Mouse (Mus musculus) embryonic fibroblast, embryonic 13.5 days (primary cell): ENCODE measurements around the gene Oard1. TPM values are rescaled to one million over a fixed set of nuclear protein-coding genes. Genes with fewer than 3 reads are reported as not detected.

Experiments used
- H3K27ac ChIP-seq: 2 replicates; pipeline ENCODE4 v1.5.1; 2012; ENCODE audit warnings: low read length, control low read depth, inconsistent platforms; ENCODE audit not compliant: insufficient read depth
- H3K4me1 ChIP-seq: 2 replicates; pipeline ENCODE4 v1.6.1; 2011; ENCODE audit warnings: low read length; ENCODE audit not compliant: control insufficient read depth, insufficient read depth
- H3K4me3 ChIP-seq: 2 replicates; pipeline ENCODE4 v1.5.1; 2011; ENCODE audit warnings: mild to moderate bottlenecking, control low read depth, low read length; ENCODE audit not compliant: insufficient read depth
- CTCF ChIP-seq: IDR thresholded peaks from 2 replicates; pipeline ENCODE4 v1.5.1; 2011; ENCODE audit warnings: mild to moderate bottlenecking, control low read depth, low read length, moderate library complexity, borderline replicate concordance; ENCODE audit not compliant: insufficient read depth
- POLR2A ChIP-seq: IDR thresholded peaks from 2 replicates; pipeline ENCODE4 v1.6.1; 2011; ENCODE audit warnings: low read depth, mild to moderate bottlenecking, control low read depth, low read length, moderate library complexity
- polyA plus RNA-seq: library from polyadenylated mRNA; stranded (reverse); fragments of >200 nt; gene quantifications from 2 replicates; pipeline ENCODE4 v1.2.4, GENCODE M21; 2011; ENCODE audit warnings: low read depth; ENCODE audit not compliant: missing spikeins, insufficient read length

Gene Oard1
- polyA plus RNA-seq, 1 experiment: 18.9 TPM

DNA sequence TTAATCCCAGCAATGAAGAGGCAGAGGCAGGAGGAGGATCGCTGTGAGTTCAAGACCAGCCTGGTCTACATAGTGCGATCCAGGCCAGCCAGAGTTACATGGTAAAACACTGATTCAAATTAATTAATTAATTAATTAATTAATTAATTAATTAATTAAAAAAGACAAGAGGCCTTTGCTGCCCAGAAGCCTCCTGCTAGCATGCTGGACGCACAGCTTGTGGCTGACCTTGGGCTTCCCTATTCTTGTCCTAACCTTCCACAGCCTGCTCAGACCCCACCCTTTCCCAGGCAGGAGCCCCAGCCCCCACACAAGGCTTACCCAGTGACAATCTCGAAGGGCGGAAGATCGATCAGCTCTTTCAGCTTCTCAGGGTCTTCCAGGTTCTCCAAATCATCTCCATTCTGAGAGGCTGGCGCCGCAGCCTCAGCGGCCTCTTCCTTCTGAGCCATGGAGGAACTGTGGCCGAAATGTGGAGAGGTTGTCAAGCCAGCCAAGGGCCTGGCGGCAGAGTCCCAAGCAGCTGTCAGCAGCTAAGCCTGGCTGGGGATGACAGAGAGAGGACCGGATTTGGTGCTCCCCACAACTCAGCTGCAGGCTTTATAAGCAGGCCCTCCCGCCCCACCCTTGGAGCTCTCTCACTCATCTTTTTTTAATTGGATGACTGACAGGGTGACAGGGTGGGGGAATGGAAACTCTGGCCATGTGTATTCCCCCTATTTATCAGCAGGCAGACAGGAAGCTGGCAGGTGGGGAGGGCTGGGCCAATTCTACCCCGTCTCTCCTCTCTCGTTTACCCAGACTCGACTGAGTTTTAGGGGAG is 22.6 kb downstream of the Oard1 start, which contains the start of gene Apobec2:
TSS of gene Apobec2 (minus strand) at position 773 of the 823 bp plus-strand sequence.
- Histone ChIP-seq H3K27ac (no peak within 1 kb of the TSS), H3K4me3 (no peak within 1 kb of the TSS), H3K4me1 (no peaks in the 10 kb centered on the region)
- TF ChIP-seq POLR2A (no peak), CTCF (no peak)

GRCm38 (mm10) chr17:48433006-48433655 is 23.3 kb downstream of the Oard1 start:
- no peak overlapping the region for H3K4me3 ChIP-seq
- TF ChIP-seq CTCF (no peak), POLR2A (no peak)
- H3K27ac ChIP-seq: no peak overlapping the region
- no peaks in the 10 kb centered on the region for H3K4me1 ChIP-seq

GRCm38 (mm10) chr17:48433689-48434330 is 24.0 kb downstream of the Oard1 start:
- H3K4me1 ChIP-seq: no peaks in the 10 kb centered on the region
- TF ChIP-seq CTCF (no peak), POLR2A (no peak)
- H3K27ac ChIP-seq: no peak overlapping the region
- no peak overlapping the region for H3K4me3 ChIP-seq

DNA sequence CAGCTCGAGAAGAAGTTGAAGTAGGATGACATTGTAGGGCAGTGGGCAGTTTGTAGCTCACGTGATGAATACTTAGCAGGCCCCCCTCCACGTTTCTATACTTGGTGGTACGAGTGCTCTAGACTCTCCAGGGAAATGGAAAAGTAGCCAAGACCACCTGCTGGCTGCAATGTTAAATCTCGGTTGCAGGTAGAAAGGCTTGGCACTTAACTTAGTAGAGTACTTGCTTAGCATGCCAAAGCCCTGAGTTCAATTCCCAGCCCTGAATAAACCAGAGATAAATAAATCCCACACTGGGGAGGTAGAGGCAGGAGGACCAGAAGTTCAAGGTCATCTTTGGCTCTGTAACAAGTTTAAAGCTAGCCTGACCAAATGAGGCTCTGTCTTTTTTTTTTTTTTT is 24.7 kb downstream of the Oard1 start:
- H3K4me1 ChIP-seq: no peaks in the 10 kb centered on the region
- H3K27ac ChIP-seq: no peak overlapping the region
- TF ChIP-seq POLR2A (no peak), CTCF (no peak)

GRCm38 (mm10) chr17:48436487-48436886 is 26.7 kb downstream of the Oard1 start:
- Histone ChIP-seq H3K27ac (no peak overlapping the region), H3K4me1 (no peaks in the 10 kb centered on the region), H3K4me3 (no peak overlapping the region)
- TF ChIP-seq POLR2A: no peak
- no peak for TF ChIP-seq CTCF

More for the DNA sequence above, 24.7 kb downstream of the Oard1 start:
- no peak overlapping the region for H3K4me3 ChIP-seq

- TF ChIP-seq CTCF (no peak), POLR2A (no peak)
- Histone ChIP-seq H3K27ac (no peak overlapping the region), H3K4me3 (no peak overlapping the region), H3K4me1 (no peaks in the 10 kb centered on the region)
These were observed 27.7 kb downstream of the Oard1 start for GRCm38 (mm10) chr17:48437421-48437911.

GRCm38 (mm10) chr17:48442745-48443457 is 33.1 kb downstream of the Oard1 start:
- no peak for TF ChIP-seq CTCF
- no peak overlapping the region for H3K4me3 ChIP-seq
- H3K27ac ChIP-seq: no peak overlapping the region
- H3K4me1 ChIP-seq: no peaks in the 10 kb centered on the region

- H3K27ac ChIP-seq: no peak overlapping the region
- TF ChIP-seq POLR2A: no peak
- TF ChIP-seq CTCF: no peak
- no peaks in the 10 kb centered on the region for H3K4me1 ChIP-seq
- H3K4me3 ChIP-seq: no peak overlapping the region
These were observed 33.8 kb downstream of the Oard1 start for GRCm38 (mm10) chr17:48443542-48444145.

DNA sequence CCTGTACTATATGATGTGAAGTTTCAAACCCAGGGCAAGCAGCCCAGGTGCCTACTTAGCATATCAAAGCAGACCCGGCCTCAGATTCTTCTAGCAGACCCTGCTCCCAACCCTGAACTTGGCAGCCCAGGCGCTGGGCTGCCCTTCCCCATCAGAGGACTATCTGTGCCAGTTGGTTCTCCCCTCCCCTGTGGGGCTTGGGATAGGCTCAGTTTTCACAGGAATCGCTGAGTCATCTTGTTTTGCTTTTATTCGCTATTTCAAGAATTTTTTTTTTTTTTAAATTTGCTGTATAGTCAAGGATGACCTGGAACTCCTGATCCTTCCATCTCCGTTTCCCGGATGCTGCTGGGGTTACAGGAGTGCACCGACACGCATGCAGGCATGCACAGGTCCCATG is 37.9 kb downstream of the Oard1 start:
- no peak overlapping the region for H3K27ac ChIP-seq
- H3K4me1 ChIP-seq: no peaks in the 10 kb centered on the region
- H3K4me3 ChIP-seq: no peak overlapping the region
- TF ChIP-seq CTCF (no peak), POLR2A (no peak)
